Mouse (Mus musculus) neural tube, embryonic 14.5 days (tissue): ENCODE measurements around the gene Alg5. TPM values are rescaled to one million over a fixed set of nuclear protein-coding genes. Genes with fewer than 3 reads are reported as not detected.

Experiments
- ATAC-seq: fragments of 200-750 bp; cut with Nextera tagmentation; 2 replicates; pipeline ENCODE4 v1.8.0; 2017; ENCODE audit warnings: low read depth, mild to moderate bottlenecking, moderate TSS enrichment, moderate library complexity
- H3K27ac ChIP-seq: fragments of 300-500 bp; sonication (generic); 2 replicates; pipeline ENCODE4 v1.5.1; 2014; ENCODE audit warnings: low read depth, mild to moderate bottlenecking, control low read depth, low read length, moderate library complexity, mixed read lengths
- H3K27me3 ChIP-seq: fragments of 300-500 bp; sonication (generic); 2 replicates; pipeline ENCODE4 v1.6.1; 2014; ENCODE audit warnings: low read length; ENCODE audit not compliant: control insufficient read depth, insufficient read depth
- H3K36me3 ChIP-seq: fragments of 300-500 bp; sonication (generic); 2 replicates; pipeline ENCODE4 v1.6.1; 2014; ENCODE audit warnings: low read length, mixed read lengths; ENCODE audit not compliant: control insufficient read depth, insufficient read depth
- H3K4me1 ChIP-seq: fragments of 300-500 bp; sonication (generic); 2 replicates; pipeline ENCODE4 v1.6.1; 2014; ENCODE audit warnings: low read length; ENCODE audit not compliant: control insufficient read depth, insufficient read depth
- H3K4me2 ChIP-seq: fragments of 300-500 bp; sonication (generic); 2 replicates; pipeline ENCODE4 v1.6.1; 2014; ENCODE audit warnings: mild to moderate bottlenecking, low read depth, low read length, control low read depth
- H3K4me3 ChIP-seq: fragments of 300-500 bp; sonication (generic); 2 replicates; pipeline ENCODE4 v1.5.1; 2014; ENCODE audit warnings: low read depth, low read length, control low read depth, mixed read lengths
- H3K9ac ChIP-seq: fragments of 300-500 bp; sonication (generic); replicated peaks from 2 replicates; pipeline ENCODE4 v1.6.1; 2014; ENCODE audit warnings: low read depth, mild to moderate bottlenecking, control low read depth, low read length, mixed read lengths
- H3K9me3 ChIP-seq: fragments of 300-500 bp; sonication (generic); 2 replicates; pipeline ENCODE4 v1.6.1; 2016; ENCODE audit warnings: low read length; ENCODE audit not compliant: control insufficient read depth
- WGBS: fragments of 180-500 bp; shearing (Covaris S2); extraction: QIAGEN DNeasy Blood & Tissue Kit; methylation state at CpG from one replicate; pipeline ENCODE4 v1.1.7; 2014; 5-methylcytosine and 5-hydroxymethylcytosine counted together
- polyA plus RNA-seq: library from polyadenylated mRNA; unstranded; fragments of >200 nt; fragmentation: Nextera tagmentation; extraction: Ambion mirVana; gene quantifications from 2 replicates; pipeline ENCODE4 v1.2.1, GENCODE M21; 2014

The Alg5 gene
- polyA plus RNA-seq, 1 experiment from 2014 or later, result 51.9 TPM

GRCm38 (mm10) chr3:54732371-54732770 lies 3.0 kb upstream of the Alg5 start:
- no peak for ATAC-seq
- no peak overlapping the region for H3K9ac ChIP-seq
- H3K27me3 ChIP-seq, result no peaks in the 10 kb centered on the region
- peaks cover 8% of the 10 kb centered on the region; the same call in 1 of the 2 replicates for H3K4me1 ChIP-seq
- 97% methylated on average over 4 of the region's 4 CpGs for WGBS
- no peak overlapping the region for H3K27ac ChIP-seq
- H3K4me2 ChIP-seq, result no peak overlapping the region
- H3K4me3 ChIP-seq, result no peak overlapping the region
- peaks cover 27% of the 10 kb centered on the region for H3K36me3 ChIP-seq
- H3K9me3 ChIP-seq, result no peaks in the 10 kb centered on the region

GRCm38 (mm10) chr3:54734411-54735246 lies 710 bp upstream of the Alg5 start:
- H3K27me3 ChIP-seq, result no peaks in the 10 kb centered on the region
- WGBS, result under 1% methylated on average over 60 of the region's 84 CpGs
- H3K27ac ChIP-seq, result peak overlapping the region; percentile 94
- peaks cover 7% of the 10 kb centered on the region; the same call in 1 of the 2 replicates for H3K36me3 ChIP-seq
- peaks cover 8% of the 10 kb centered on the region; the same call in 1 of the 2 replicates for H3K4me1 ChIP-seq
- no peaks in the 10 kb centered on the region for H3K9me3 ChIP-seq
- peak; percentile 95 for ATAC-seq
- peak overlapping the region; percentile 75 for H3K4me2 ChIP-seq
- H3K4me3 ChIP-seq, result peak overlapping the region; percentile 76
- H3K9ac ChIP-seq, result peak overlapping the region; percentile 72

GRCm38 (mm10) chr3:54736101-54736927 lies 975 bp downstream of the Alg5 start:
- WGBS, result 60% methylated on average over 18 of the region's 18 CpGs
- Histone ChIP-seq H3K36me3 (peaks cover 2% of the 10 kb centered on the region), H3K27ac (peak overlapping the region; percentile 94), H3K4me3 (peak overlapping the region; percentile 76), H3K9ac (peak overlapping the region; percentile 72), H3K27me3 (no peaks in the 10 kb centered on the region), H3K9me3 (no peaks in the 10 kb centered on the region), H3K4me1 (peaks cover 8% of the 10 kb centered on the region; the same call in 1 of the 2 replicates), H3K4me2 (peak overlapping the region; percentile 75)
- no peak for ATAC-seq

GRCm38 (mm10) chr3:54737317-54737716 lies 2.0 kb downstream of the Alg5 start:
- 96% methylated on average over 8 of the region's 8 CpGs for WGBS
- H3K4me2 ChIP-seq, result no peak overlapping the region
- ATAC-seq, result no peak
- H3K4me1 ChIP-seq, result peaks cover 8% of the 10 kb centered on the region; the same call in 1 of the 2 replicates
- no peaks in the 10 kb centered on the region for H3K9me3 ChIP-seq
- H3K4me3 ChIP-seq, result no peak overlapping the region
- H3K27me3 ChIP-seq, result no peaks in the 10 kb centered on the region
- no peak overlapping the region for H3K27ac ChIP-seq
- peaks cover 11% of the 10 kb centered on the region for H3K36me3 ChIP-seq
- H3K9ac ChIP-seq, result no peak overlapping the region

- Histone ChIP-seq H3K27ac (no peak overlapping the region), H3K27me3 (no peaks in the 10 kb centered on the region), H3K4me2 (no peak overlapping the region), H3K9ac (no peak overlapping the region), H3K4me1 (no peaks in the 10 kb centered on the region), H3K9me3 (no peaks in the 10 kb centered on the region), H3K36me3 (peaks cover 52% of the 10 kb centered on the region), H3K4me3 (no peak overlapping the region)
- no peak for ATAC-seq
- 98% methylated on average over 11 of the region's 11 CpGs for WGBS
Observed at GRCm38 (mm10) chr3:54741965-54742364, 6.6 kb downstream of the Alg5 start.

- no peaks in the 10 kb centered on the region for H3K4me1 ChIP-seq
- no peaks in the 10 kb centered on the region for H3K27me3 ChIP-seq
- H3K9ac ChIP-seq, result no peak overlapping the region
- no peak overlapping the region for H3K27ac ChIP-seq
- no peak overlapping the region for H3K4me2 ChIP-seq
- no peaks in the 10 kb centered on the region for H3K9me3 ChIP-seq
- H3K4me3 ChIP-seq, result no peak overlapping the region
- H3K36me3 ChIP-seq, result peaks cover 76% of the 10 kb centered on the region
- WGBS, result 56% methylated on average over 5 of the region's 5 CpGs
- ATAC-seq, result no peak
Observed at GRCm38 (mm10) chr3:54745799-54746198, 10.5 kb downstream of the Alg5 start.

GRCm38 (mm10) chr3:54753411-54753810 lies 18.1 kb downstream of the Alg5 start:
- no peak overlapping the region for H3K9ac ChIP-seq
- H3K4me2 ChIP-seq, result no peak overlapping the region
- peaks cover 12% of the 10 kb centered on the region for H3K36me3 ChIP-seq
- ATAC-seq, result no peak
- no peak overlapping the region for H3K27ac ChIP-seq
- H3K27me3 ChIP-seq, result no peaks in the 10 kb centered on the region
- no peak overlapping the region for H3K4me3 ChIP-seq
- 86% methylated on average over 4 of the region's 4 CpGs for WGBS
- H3K4me1 ChIP-seq, result peaks cover 12% of the 10 kb centered on the region
- no peaks in the 10 kb centered on the region for H3K9me3 ChIP-seq

DNA sequence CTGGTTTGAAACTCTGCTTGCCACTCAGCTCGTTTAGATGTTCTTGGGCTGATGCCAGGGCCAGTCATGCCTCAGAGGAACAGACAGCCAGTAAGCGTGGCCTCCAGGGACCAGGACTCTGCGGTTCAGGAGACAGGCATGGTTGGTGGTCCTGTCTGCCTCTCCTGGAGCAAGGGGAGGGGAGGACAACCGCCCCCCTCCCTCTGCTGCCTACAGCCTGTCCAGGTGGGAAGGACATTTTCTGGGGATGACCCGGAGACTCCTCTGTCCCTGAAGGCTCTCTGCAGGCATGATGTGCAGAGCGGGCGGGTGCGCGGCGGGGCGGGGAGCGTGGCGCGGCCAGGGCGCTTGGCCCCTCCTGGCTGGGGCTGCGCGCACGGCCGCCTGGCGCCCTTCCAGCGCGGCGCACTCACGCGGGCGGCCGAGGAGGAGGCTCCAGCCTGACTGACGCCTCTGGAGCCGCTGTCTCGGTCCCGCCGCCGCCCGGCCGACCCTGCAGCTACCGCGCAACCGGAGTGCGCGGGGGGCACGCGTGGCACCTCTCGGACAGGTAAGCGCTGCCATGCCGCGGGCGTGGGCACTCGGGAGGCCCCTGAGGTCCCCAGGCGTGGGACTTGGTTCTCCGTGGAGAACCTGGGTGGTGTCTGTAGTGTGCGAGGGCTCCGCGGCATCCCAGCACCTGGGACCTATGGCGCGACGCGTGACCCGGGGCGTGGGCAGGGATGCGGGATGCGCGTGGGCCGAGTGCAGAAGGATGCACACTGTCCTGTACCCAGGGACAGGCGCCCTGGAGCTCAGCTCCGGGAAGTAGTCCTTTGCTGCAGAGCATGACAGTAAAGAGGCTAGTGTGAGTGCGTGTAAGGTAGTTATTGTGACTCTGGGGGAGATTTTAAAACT lies 20.1 kb downstream of the Alg5 start, which contains the start of gene Smad9:
Gene Smad9, plus strand, starts transcription at position 438 of the 897 bp plus-strand sequence.
- H3K4me3 ChIP-seq, result peak within 1 kb of the TSS; percentile 64
- peaks cover 12% of the 10 kb centered on the region for H3K4me1 ChIP-seq
- peak; percentile 91 for ATAC-seq
- H3K9ac ChIP-seq, result peak within 1 kb of the TSS; percentile 70
- H3K27me3 ChIP-seq, result no peaks in the 10 kb centered on the region
- H3K36me3 ChIP-seq, result no peaks in the 10 kb centered on the region
- H3K27ac ChIP-seq, result 0 out of 2 replicates have a peak within 1 kb of the TSS, but pooled peaks have one; percentile 28
- no peaks in the 10 kb centered on the region for H3K9me3 ChIP-seq
- 2% methylated on average over 51 of the region's 66 CpGs for WGBS
- peak within 1 kb of the TSS; percentile 100 for H3K4me2 ChIP-seq
